Mouse (Mus musculus) forebrain, embryonic 10.5 days (tissue): ENCODE measurements around the gene Pou2f2. TPM values are rescaled to one million over a fixed set of nuclear protein-coding genes. Genes with fewer than 3 reads are reported as not detected.

ENCODE experiments used
- DNase-seq: peaks from one replicate; pipeline ENCODE4 v3.0.0-alpha.2; 2017; ENCODE audit warnings: low spot score; ENCODE audit errors: extremely low spot score
- H3K27ac ChIP-seq: fragments of 300-500 bp; sonication (generic); 2 replicates; pipeline ENCODE4 v1.5.1; 2016; ENCODE audit warnings: mild to moderate bottlenecking
- H3K27me3 ChIP-seq: fragments of 300-500 bp; sonication (generic); 2 replicates; pipeline ENCODE4 v1.6.1; 2016; ENCODE audit warnings: mild to moderate bottlenecking; ENCODE audit not compliant: poor library complexity, severe bottlenecking
- H3K36me3 ChIP-seq: fragments of 300-500 bp; sonication (generic); replicated peaks from 2 replicates; pipeline ENCODE4 v1.6.1; 2016; ENCODE audit warnings: mild to moderate bottlenecking, moderate library complexity
- H3K4me1 ChIP-seq: fragments of 300-500 bp; sonication (generic); 2 replicates; pipeline ENCODE4 v1.6.1; 2016
- H3K4me3 ChIP-seq: fragments of 300-500 bp; sonication (generic); 2 replicates; pipeline ENCODE4 v1.5.1; 2016; ENCODE audit warnings: mild to moderate bottlenecking, moderate library complexity
- H3K9me3 ChIP-seq: fragments of 300-500 bp; sonication (generic); 2 replicates; pipeline ENCODE4 v1.6.1; 2016; ENCODE audit warnings: mild to moderate bottlenecking, moderate library complexity
- WGBS: fragments of 180-500 bp; shearing (Covaris S2); methylation state at CpG from one replicate; pipeline ENCODE4 v1.1.7; 2016; 5-methylcytosine and 5-hydroxymethylcytosine counted together
- polyA plus RNA-seq: library from polyadenylated mRNA; unstranded; fragments of >200 nt; fragmentation: Nextera tagmentation; extraction: Ambion mirVana; gene quantifications from 2 replicates; pipeline ENCODE4 v1.2.1, GENCODE M21; 2016

The Pou2f2 gene
- 5.5 and 7.0 TPM in 2 replicates for polyA plus RNA-seq

DNA sequence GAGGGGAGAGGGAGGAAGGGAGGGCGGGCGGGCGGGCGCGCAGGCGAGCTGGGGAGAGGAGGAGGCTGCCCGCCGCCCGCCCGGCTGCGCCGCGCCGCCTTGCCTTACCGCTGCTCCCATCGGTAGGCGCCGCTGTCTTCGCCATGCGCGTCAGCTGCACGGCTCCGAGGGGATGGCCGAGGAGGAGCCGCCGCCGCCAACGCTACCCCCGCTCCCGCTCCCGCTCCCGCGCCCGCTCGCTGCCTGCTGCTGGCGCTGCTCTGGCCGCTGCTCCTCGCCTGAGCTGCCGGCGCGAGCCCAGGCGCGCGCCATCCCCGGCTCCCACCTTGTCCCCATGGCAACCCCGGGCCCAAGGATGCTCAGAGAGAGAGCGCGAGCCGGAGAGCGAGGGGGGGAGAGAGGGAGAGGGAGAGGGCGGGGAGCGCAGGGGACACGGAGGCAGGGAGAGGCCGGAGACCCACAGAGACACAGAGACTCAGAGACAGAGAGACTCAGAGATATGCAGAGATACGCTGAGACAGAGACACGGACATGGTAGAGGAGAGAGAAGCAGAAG, at the start of gene Pou2f2:
Gene Pou2f2, minus strand, starts transcription at position 121 of the 556 bp plus-strand sequence.
- H3K4me1 ChIP-seq = peaks cover 56% of the 10 kb centered on the region

DNA sequence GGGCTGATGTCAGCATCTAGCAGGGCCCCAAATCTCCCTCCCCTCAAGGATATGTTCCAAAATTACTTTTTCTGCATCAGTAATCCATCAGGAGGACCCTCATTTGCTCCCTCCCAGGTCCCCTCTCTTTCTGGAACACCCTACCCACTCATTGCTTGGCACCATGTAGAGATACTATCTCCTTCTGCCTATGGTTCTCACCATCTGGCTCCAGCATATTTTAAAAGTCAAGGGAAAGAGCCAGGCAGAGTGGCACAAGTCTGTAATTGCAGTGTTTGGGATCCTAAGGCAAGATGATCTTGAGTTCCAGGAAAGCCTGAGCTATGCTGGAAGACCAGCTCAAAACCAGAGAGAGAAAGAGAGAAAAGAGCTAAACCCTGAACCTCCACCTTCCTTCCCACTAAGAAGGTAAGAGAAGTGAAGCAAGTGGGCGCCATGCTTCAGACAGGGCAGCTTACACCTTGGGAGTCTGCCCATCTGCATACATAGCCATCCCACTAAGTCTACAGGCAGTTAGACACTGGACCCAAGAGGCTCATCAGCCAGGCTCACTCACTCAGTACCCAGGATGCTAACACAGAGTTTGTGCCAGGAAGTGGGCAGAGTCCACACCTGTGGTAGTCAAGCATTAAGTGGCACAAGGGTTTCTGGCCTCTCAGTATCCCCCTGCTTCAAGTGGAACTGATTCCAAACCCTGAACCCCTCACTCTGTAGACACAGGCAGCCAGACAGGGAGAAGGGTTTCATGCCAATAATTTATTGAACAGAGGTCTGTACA, 48.2 kb upstream of the Pou2f2 start:
- Histone ChIP-seq H3K36me3 (peaks cover 98% of the 10 kb centered on the region), H3K9me3 (no peaks in the 10 kb centered on the region), H3K27ac (no peak overlapping the region), H3K4me3 (no peak overlapping the region), H3K27me3 (no peaks in the 10 kb centered on the region), H3K4me1 (peaks cover 4% of the 10 kb centered on the region)
- 92% methylated on average over 1 of the region's 1 CpGs for WGBS
- DNase-seq = no peak

More for the DNA sequence above, at the start of gene Pou2f2:
- under 1% methylated on average over 49 of the region's 56 CpGs for WGBS
- no peaks in the 10 kb centered on the region for H3K9me3 ChIP-seq
- DNase-seq = peak; percentile 88
- peak within 1 kb of the TSS; percentile 87 for H3K27ac ChIP-seq
- H3K36me3 ChIP-seq = no peaks in the 10 kb centered on the region
- peak within 1 kb of the TSS; percentile 68 for H3K4me3 ChIP-seq
- H3K27me3 ChIP-seq = peaks cover 100% of the 10 kb centered on the region

DNA sequence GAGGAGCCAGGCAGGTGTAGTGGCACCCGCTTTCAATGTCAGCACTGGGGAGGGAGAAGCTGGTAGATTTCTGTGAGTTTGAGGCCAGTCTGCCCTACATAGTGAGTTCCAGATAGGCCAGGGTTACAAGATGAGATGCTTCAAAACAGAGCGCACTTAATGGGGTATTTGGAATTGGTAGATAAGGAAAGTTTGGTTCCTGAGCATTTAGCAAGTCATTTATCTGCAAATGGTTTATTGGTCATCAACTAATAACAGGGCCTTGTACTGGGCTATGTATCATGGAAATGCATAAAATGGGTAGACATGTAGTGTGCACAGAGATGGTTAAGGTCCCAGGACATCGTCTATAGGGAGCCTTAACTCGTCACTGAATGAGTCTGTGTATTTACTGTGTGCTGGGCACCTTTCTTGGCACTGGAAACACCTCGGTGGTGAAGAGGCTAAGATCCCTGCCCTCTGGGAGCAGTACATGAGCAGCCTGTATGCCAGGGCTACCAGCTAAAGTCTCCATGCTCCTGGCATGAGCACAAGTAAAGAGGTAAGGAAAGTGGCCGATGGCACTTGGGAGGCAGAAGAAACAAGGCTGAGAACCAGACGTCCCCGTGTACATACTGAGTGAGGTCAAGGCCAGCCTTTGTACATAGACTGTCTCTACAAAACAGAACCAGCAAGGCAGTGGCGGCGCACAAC, 42.9 kb upstream of the Pou2f2 start:
- WGBS = 88% methylated on average over 10 of the region's 10 CpGs
- H3K9me3 ChIP-seq = no peaks in the 10 kb centered on the region
- H3K27ac ChIP-seq = peak overlapping the region; percentile 96
- no peak for DNase-seq
- H3K4me1 ChIP-seq = peaks cover 48% of the 10 kb centered on the region
- no peaks in the 10 kb centered on the region for H3K27me3 ChIP-seq
- H3K36me3 ChIP-seq = peaks cover 47% of the 10 kb centered on the region
- peak overlapping the region; percentile 71 for H3K4me3 ChIP-seq

DNA sequence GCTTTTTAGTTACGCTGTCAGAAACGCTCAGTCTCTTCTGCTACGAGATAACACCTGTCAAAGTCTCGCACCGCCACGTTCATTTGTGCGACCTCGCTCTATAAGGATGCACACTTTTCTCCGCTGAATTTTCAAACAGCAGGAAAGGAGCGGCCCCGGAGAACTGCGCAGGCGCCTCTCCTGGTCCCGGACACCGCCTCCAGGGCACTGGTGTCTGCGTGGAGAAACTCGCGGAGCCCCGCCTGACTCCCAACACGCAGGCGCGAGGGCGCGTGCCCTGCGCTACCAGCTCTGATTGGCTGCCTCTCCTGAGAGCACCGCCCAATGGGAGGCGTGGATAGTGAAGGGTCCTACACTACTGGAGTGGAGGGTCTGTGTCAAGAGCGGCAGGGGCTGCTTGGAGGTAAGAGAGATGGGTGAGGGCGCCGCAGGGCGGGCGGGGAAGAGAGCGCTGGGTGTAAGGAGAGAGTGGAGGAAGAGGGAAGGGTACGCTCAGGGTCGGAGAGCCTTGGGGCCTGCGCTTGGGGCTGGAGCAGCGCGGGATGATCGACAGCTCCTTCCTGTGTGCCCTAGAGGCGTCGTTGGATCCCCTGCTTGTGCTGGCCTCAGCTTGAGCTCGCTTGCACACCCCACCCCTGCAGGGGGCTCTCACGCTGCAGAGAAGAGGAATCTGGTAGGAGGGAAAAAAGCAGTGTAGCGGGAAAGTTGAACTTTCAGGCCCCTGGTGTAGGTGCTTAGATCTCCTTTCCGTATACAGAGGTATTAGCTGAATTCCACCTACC, 41.8 kb upstream of the Pou2f2 start, which contains the start of gene Zfp526:
Gene Zfp526, plus strand, starts transcription at position 324 of the 782 bp plus-strand sequence.
- H3K36me3 ChIP-seq = peaks cover 37% of the 10 kb centered on the region
- H3K27me3 ChIP-seq = no peaks in the 10 kb centered on the region
- peak; percentile 98 for DNase-seq
- H3K4me3 ChIP-seq = peak within 1 kb of the TSS; percentile 71
- H3K27ac ChIP-seq = peak within 1 kb of the TSS; percentile 96
- peaks cover 48% of the 10 kb centered on the region for H3K4me1 ChIP-seq
- WGBS = under 1% methylated on average over 45 of the region's 45 CpGs
- H3K9me3 ChIP-seq = no peaks in the 10 kb centered on the region

DNA sequence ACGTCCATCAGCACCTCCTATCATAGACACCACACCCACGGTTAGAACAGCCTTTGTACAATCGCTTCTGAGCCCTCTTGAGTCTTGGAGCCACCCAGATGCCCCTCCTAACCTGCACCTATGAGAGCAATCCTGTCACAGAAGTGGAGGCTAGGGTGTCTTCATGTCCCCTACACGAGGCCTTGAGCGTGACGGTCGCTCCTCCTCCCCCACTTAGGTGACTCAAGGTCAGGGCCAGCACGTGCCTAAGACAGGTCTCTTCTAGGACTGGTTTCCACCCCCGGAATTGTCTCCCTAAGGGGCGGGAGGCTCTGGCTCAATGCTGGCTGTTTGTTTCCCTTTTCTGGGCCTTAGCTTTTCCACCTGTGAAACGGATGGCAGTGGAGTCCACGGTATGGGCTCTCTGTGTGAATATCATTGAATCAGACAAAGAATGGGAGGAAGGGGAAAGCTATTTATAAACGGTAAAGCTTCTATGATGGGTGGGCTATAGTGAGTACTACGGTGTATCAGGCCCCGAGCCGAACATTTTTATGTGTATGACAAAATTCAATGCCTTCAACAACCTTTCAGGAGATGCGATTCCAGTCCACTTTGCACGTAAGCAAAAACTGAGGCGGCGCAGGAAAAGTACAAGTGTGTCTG, 41.1 kb upstream of the Pou2f2 start, which contains the start of gene Dedd2:
Gene Dedd2, minus strand, starts transcription at position 159 of the 645 bp plus-strand sequence.
- Histone ChIP-seq H3K4me3 (peak within 1 kb of the TSS; percentile 71), H3K36me3 (peaks cover 31% of the 10 kb centered on the region)

DNA sequence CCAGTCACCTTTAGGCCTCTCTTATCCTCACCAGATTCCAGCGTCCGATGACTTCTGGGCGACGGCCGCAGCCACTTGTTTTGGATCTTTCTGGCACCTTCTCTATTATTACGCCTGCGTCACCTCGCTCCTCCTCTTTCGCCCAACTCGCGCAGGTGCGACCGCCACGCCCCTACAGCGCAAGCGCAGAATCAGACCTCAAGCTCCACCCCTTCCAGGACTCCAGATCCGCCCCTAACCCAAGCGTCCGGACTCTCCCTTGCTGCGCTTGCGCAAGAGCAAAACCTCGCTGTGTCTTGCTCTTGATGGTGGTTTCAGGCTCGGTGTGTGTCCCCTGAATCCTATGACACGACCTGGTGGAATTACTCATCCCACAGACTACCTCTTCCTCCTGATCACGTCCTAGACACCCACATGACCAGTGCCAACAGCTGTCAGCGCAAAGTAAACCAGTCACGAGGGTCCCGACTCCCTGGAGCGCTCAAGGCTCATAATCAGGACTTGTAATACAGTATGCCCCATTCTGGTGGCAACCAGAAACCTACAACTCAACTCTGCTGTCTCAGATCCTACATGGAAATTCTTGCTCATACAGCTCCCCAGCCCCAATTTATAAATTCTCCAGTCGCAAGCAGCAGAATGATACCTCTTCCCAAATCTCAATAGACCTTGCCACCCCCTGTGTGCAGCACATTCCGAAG, 40.4 kb upstream of the Pou2f2 start:
- no peaks in the 10 kb centered on the region for H3K27me3 ChIP-seq
- DNase-seq = peak; percentile 95
- H3K9me3 ChIP-seq = no peaks in the 10 kb centered on the region
- 3% methylated on average over 31 of the region's 31 CpGs for WGBS
- peak overlapping the region; percentile 71 for H3K4me3 ChIP-seq
- H3K27ac ChIP-seq = peak overlapping the region; percentile 96
- peaks cover 48% of the 10 kb centered on the region for H3K4me1 ChIP-seq
- H3K36me3 ChIP-seq = peaks cover 30% of the 10 kb centered on the region

More for the DNA sequence above, 41.1 kb upstream of the Pou2f2 start, which contains the start of gene Dedd2:
- Histone ChIP-seq H3K27me3 (no peaks in the 10 kb centered on the region), H3K4me1 (peaks cover 48% of the 10 kb centered on the region), H3K9me3 (no peaks in the 10 kb centered on the region), H3K27ac (peak within 1 kb of the TSS; percentile 96)
- WGBS = 12% methylated on average over 20 of the region's 20 CpGs
- peak; percentile 28 for DNase-seq

DNA sequence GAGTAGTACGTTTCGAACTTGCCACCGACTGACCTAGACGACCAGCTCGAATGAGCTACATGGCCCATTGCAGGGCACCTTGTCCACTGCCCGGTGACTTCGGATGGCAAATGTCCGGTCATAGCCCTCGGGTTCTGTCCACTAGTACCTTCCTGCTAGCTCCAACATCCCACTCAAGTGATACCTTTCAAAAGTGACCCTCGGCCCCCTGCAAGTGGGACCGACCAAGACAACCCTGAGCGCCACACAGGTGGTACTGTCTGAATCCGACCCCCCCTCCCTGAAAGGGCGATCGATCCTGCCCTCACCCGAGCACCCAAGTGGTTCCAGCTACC, 39.9 kb upstream of the Pou2f2 start:
- no peaks in the 10 kb centered on the region for H3K27me3 ChIP-seq
- H3K27ac ChIP-seq = peak overlapping the region; percentile 96
- H3K36me3 ChIP-seq = peaks cover 25% of the 10 kb centered on the region
- H3K4me1 ChIP-seq = peaks cover 48% of the 10 kb centered on the region
- under 1% methylated on average over 16 of the region's 16 CpGs for WGBS
- H3K4me3 ChIP-seq = peak overlapping the region; percentile 71
- H3K9me3 ChIP-seq = no peaks in the 10 kb centered on the region
- no peak for DNase-seq

DNA sequence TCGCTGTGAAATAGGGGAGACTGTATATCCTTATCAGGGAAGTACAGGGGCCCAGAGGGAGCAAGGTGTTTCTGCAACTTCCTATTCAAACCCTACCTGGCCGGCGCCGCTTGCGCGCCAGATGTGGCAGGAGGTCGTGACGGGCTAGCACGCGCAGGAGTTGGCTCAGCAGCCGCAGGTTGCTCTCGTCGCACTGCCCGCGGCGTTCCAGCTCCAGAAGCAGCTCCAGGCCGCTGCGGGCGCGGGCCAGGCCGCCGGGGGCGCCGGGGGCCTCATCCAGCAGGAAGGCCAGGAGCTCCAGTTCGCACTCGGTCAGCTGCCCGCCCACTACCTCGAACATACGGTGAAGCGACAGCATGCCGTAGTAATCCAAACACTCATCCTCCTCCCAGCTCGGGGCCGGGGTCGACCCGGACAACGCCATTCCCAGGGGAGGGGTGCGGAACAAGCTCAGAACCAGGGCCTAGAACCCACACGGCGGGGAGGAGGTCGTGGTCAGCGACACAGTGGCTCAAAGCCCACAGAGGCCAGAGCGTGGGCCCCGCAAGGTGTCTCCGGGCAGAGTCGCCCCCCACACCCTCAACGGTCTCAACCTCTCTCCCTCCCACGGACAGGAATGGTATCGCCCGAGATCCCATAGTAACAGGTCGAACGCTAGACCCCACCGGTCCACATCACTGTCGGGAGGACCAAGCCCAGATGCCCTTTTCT, 39.3 kb upstream of the Pou2f2 start:
- peak; percentile 84 for DNase-seq
- 1% methylated on average over 53 of the region's 53 CpGs for WGBS
- Histone ChIP-seq H3K4me3 (peak overlapping the region; percentile 71), H3K9me3 (no peaks in the 10 kb centered on the region), H3K27ac (peak overlapping the region; percentile 96), H3K4me1 (peaks cover 48% of the 10 kb centered on the region), H3K27me3 (no peaks in the 10 kb centered on the region), H3K36me3 (peaks cover 23% of the 10 kb centered on the region)

DNA sequence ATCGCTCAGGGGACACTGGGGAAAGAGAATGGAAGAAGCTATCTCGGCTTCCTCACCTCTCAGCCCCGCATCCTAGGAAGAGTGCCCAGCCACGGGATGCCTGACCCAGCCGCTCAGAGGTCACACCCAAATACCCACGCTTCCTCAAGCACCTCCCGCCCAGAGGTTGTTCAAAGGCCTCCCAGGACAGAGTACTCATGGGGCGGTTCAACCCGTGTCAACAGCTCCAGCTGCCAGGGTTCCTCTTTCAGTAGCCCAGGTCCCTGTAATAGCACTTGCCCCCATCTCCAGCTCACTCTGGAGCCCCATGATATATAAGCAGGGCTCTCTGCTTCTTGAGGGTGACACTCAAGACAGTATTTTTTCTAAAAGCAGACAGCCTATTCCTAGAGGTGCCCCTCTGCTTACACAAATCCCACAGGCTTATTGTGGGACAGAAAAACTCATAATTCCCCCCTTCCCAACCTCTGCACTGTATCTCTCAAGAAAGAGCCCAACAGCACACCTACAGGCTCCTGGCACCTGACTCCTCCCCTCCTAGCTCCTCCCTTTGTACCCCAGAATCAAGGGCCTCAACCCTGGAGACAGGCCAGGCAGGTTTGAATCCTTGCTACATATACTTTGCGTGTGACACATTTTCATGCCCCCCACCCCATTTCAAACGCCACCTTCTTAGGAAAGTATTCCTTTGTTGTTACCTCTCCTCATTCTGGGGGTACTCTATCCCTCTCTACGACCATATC, 38.3 kb upstream of the Pou2f2 start:
- no peaks in the 10 kb centered on the region for H3K9me3 ChIP-seq
- H3K36me3 ChIP-seq = peaks cover 14% of the 10 kb centered on the region
- H3K4me3 ChIP-seq = peak overlapping the region; percentile 71; the same call in 1 of the 2 replicates
- H3K27ac ChIP-seq = no peak overlapping the region
- H3K27me3 ChIP-seq = no peaks in the 10 kb centered on the region
- WGBS = 69% methylated on average over 12 of the region's 12 CpGs
- peaks cover 44% of the 10 kb centered on the region for H3K4me1 ChIP-seq
- DNase-seq = no peak

DNA sequence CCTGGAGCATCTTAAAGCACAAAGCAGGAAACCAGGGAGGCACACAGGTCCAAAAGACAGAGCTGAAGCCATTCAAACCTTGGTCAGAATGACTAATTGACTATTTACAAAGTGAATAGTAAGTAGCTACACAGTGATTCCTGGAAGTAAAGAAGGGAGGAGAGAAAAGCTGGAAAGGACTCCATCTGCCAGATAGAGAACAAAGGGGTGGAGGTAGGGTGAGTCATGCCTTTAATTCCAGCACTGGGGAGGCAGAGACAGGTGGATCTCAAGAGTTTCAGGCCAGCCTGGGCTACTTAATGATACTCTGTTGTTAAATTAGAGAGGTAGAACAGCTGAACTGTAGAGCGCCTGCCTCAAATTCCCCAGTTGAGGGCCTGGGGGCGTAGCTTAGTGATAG, 34.6 kb upstream of the Pou2f2 start:
- Histone ChIP-seq H3K9me3 (no peaks in the 10 kb centered on the region), H3K4me1 (peaks cover 14% of the 10 kb centered on the region), H3K36me3 (peaks cover 36% of the 10 kb centered on the region), H3K27ac (no peak overlapping the region), H3K4me3 (no peak overlapping the region), H3K27me3 (no peaks in the 10 kb centered on the region)
- WGBS = 93% methylated on average over 2 of the region's 2 CpGs
- DNase-seq = no peak
